Mouse (Mus musculus) adrenal gland, postnatal 10 days (tissue): ENCODE data around the gene Ipmk. TPM values are rescaled to one million over a fixed set of nuclear protein-coding genes. Genes with fewer than 3 reads are reported as not detected.

ENCODE experiments used
- DNase-seq: peaks from one replicate; pipeline ENCODE4 v3.0.0; 2021; ENCODE audit warnings: mixed read lengths
- long read RNA-seq, 2 experiments: library from polyadenylated mRNA; stranded (forward); transcript quantifications; one replicate each; pipeline ENCODE4 v2.0.0; 2021
- total RNA-seq, 2 experiments: library from RNA; stranded (reverse); gene quantifications; 2 replicates each; pipeline ENCODE4 v1.2.3; 2021

Ipmk gene
- total RNA-seq, result 10 to 100 TPM; 17.5 to 20.5 TPM
- long read RNA-seq, experiment 1, full-length matches to known transcripts, result 13 of 15 reads
- long read RNA-seq, experiment 1, partial matches to known transcripts, result 0 of 15 reads
- long read RNA-seq, experiment 1, other reads (novel, unspliced or antisense), result 2 of 15 reads
- long read RNA-seq, experiment 2, full-length matches to known transcripts, result 14 of 14 reads
- long read RNA-seq, experiment 2, partial matches to known transcripts, result 0 of 14 reads
- long read RNA-seq, experiment 2, other reads (novel, unspliced or antisense), result 0 of 14 reads

- DNase-seq, result peak; percentile 100
Measured at GRCm38 (mm10) chr10:71347509-71347949, at the start of gene Ipmk. TSS of gene Ipmk (plus strand) at chr10:71347763.

GRCm38 (mm10) chr10:71300161-71300560 lies 47.4 kb upstream of the Ipmk start:
- no peak for DNase-seq

- no peak for DNase-seq
Measured at GRCm38 (mm10) chr10:71302490-71302889, 45.1 kb upstream of the Ipmk start.

- DNase-seq, result peak; percentile 62
Measured at GRCm38 (mm10) chr10:71306190-71306589, 41.4 kb upstream of the Ipmk start.

GRCm38 (mm10) chr10:71306759-71307158 lies 40.8 kb upstream of the Ipmk start:
- DNase-seq, result no peak

GRCm38 (mm10) chr10:71308199-71308598 lies 39.4 kb upstream of the Ipmk start:
- no peak for DNase-seq

GRCm38 (mm10) chr10:71310288-71310687 lies 37.3 kb upstream of the Ipmk start:
- no peak for DNase-seq

- DNase-seq, result no peak
Measured at GRCm38 (mm10) chr10:71314596-71314995, 33.0 kb upstream of the Ipmk start.

- no peak for DNase-seq
Measured at GRCm38 (mm10) chr10:71316056-71316455, 31.5 kb upstream of the Ipmk start.

- no peak for DNase-seq
Measured at GRCm38 (mm10) chr10:71316497-71316896, 31.1 kb upstream of the Ipmk start.

GRCm38 (mm10) chr10:71323669-71324068 lies 23.9 kb upstream of the Ipmk start:
- no peak for DNase-seq

- no peak for DNase-seq
Measured at GRCm38 (mm10) chr10:71326123-71326522, 21.4 kb upstream of the Ipmk start.

GRCm38 (mm10) chr10:71326789-71327188 lies 20.8 kb upstream of the Ipmk start:
- peak; percentile 80 for DNase-seq

GRCm38 (mm10) chr10:71327386-71327785 lies 20.2 kb upstream of the Ipmk start:
- no peak for DNase-seq

GRCm38 (mm10) chr10:71328382-71328781 lies 19.2 kb upstream of the Ipmk start:
- no peak for DNase-seq

GRCm38 (mm10) chr10:71328870-71329269 lies 18.7 kb upstream of the Ipmk start:
- DNase-seq, result no peak

GRCm38 (mm10) chr10:71329295-71329694 lies 18.3 kb upstream of the Ipmk start:
- no peak for DNase-seq

GRCm38 (mm10) chr10:71330070-71330469 lies 17.5 kb upstream of the Ipmk start:
- no peak for DNase-seq

GRCm38 (mm10) chr10:71331908-71332307 lies 15.7 kb upstream of the Ipmk start:
- no peak for DNase-seq

GRCm38 (mm10) chr10:71332376-71332775 lies 15.2 kb upstream of the Ipmk start:
- DNase-seq, result no peak

- DNase-seq, result no peak
Measured at GRCm38 (mm10) chr10:71332859-71333258, 14.7 kb upstream of the Ipmk start.

- DNase-seq, result no peak
Measured at GRCm38 (mm10) chr10:71337733-71338132, 9.8 kb upstream of the Ipmk start.

- peak; percentile 45 for DNase-seq
Measured at GRCm38 (mm10) chr10:71338156-71338905, 9.2 kb upstream of the Ipmk start.

- no peak for DNase-seq
Measured at GRCm38 (mm10) chr10:71339463-71339862, 8.1 kb upstream of the Ipmk start.
